Mouse (Mus musculus): ENCODE data around the gene Ppp1r12b. TPM values are rescaled to one million over a fixed set of nuclear protein-coding genes. Genes with fewer than 3 reads are reported as not detected.

The Ppp1r12b gene
- polyA plus RNA-seq, 1 experiment from 2014 or later, result 10.5 TPM

- peak overlapping the region; percentile 42 for H3K4me3 ChIP-seq
- H3K4me1 ChIP-seq (replicated peaks), result peaks cover 8% of the 10 kb centered on the region
- no peaks in the 10 kb centered on the region for H3K9me3 ChIP-seq
- peaks cover 21% of the 10 kb centered on the region for H3K27me3 ChIP-seq
- H3K36me3 ChIP-seq, result no peaks in the 10 kb centered on the region
- H3K9ac ChIP-seq, result peak overlapping the region; percentile 75
- H3K4me2 ChIP-seq, result peak overlapping the region; percentile 77
- peak; percentile 75 for ATAC-seq (ENCODE audit: low read depth)
- H3K27ac ChIP-seq (replicated peaks), result no peak overlapping the region
- 30% methylated on average over 48 of the region's 48 CpGs for WGBS
These were observed 31.6 kb upstream of the Ppp1r12b start for GRCm38 (mm10) chr1:134987173-134987961.

GRCm38 (mm10) chr1:134972920-134973319, 17.2 kb upstream of the Ppp1r12b start:
- Histone ChIP-seq H3K4me1 (replicated peaks) (no peaks in the 10 kb centered on the region), H3K27ac (replicated peaks) (no peak overlapping the region), H3K9ac (no peak overlapping the region), H3K4me2 (no peak overlapping the region), H3K27me3 (no peaks in the 10 kb centered on the region), H3K9me3 (no peaks in the 10 kb centered on the region), H3K36me3 (no peaks in the 10 kb centered on the region), H3K4me3 (no peak overlapping the region)
- 85% methylated on average over 1 of the region's 1 CpGs for WGBS
- no peak for ATAC-seq (ENCODE audit: low read depth)

GRCm38 (mm10) chr1:134965430-134965829, 9.7 kb upstream of the Ppp1r12b start:
- no peak overlapping the region for H3K4me3 ChIP-seq
- ATAC-seq (ENCODE audit: low read depth), result no peak
- no peak overlapping the region for H3K27ac ChIP-seq (replicated peaks)
- H3K9ac ChIP-seq, result no peak overlapping the region
- no peak overlapping the region for H3K4me2 ChIP-seq
- no peaks in the 10 kb centered on the region for H3K36me3 ChIP-seq
- 0 out of 2 replicates have a peak, but pooled peaks cover 5% of the 10 kb centered on the region for H3K27me3 ChIP-seq
- no peaks in the 10 kb centered on the region for H3K9me3 ChIP-seq
- peaks cover 14% of the 10 kb centered on the region for H3K4me1 ChIP-seq (replicated peaks)
- 94% methylated on average over 2 of the region's 2 CpGs for WGBS

GRCm38 (mm10) chr1:134962821-134963220, 7.1 kb upstream of the Ppp1r12b start:
- H3K27me3 ChIP-seq, result 0 out of 2 replicates have a peak, but pooled peaks cover 5% of the 10 kb centered on the region
- WGBS, result 5% methylated on average over 11 of the region's 11 CpGs
- H3K4me3 ChIP-seq, result peak overlapping the region; percentile 71
- peak; percentile 65; the same call in 1 of the 2 replicates for ATAC-seq (ENCODE audit: low read depth)
- H3K36me3 ChIP-seq, result no peaks in the 10 kb centered on the region
- peaks cover 14% of the 10 kb centered on the region for H3K4me1 ChIP-seq (replicated peaks)
- peak overlapping the region; percentile 65 for H3K9ac ChIP-seq
- H3K27ac ChIP-seq (replicated peaks), result no peak overlapping the region
- peak overlapping the region; percentile 69 for H3K4me2 ChIP-seq
- H3K9me3 ChIP-seq, result no peaks in the 10 kb centered on the region

GRCm38 (mm10) chr1:134962053-134962803, 6.5 kb upstream of the Ppp1r12b start, which contains the start of gene Ube2t:
Ube2t (plus strand) TSS chr1:134962565.
- 0 out of 2 replicates have a peak, but pooled peaks cover 5% of the 10 kb centered on the region for H3K27me3 ChIP-seq
- ATAC-seq (ENCODE audit: low read depth), result peak; percentile 100
- 2% methylated on average over 50 of the region's 50 CpGs for whole genome bisulfite sequencing

GRCm38 (mm10) chr1:134960634-134961033, 4.9 kb upstream of the Ppp1r12b start:
- Histone ChIP-seq H3K36me3 (no peaks in the 10 kb centered on the region), H3K4me1 (replicated peaks) (peaks cover 14% of the 10 kb centered on the region), H3K27ac (replicated peaks) (no peak overlapping the region), H3K9ac (no peak overlapping the region), H3K4me3 (no peak overlapping the region), H3K4me2 (no peak overlapping the region), H3K9me3 (no peaks in the 10 kb centered on the region), H3K27me3 (0 out of 2 replicates have a peak, but pooled peaks cover 5% of the 10 kb centered on the region)
- ATAC-seq (ENCODE audit: low read depth), result no peak
- 62% methylated on average over 7 of the region's 7 CpGs for WGBS

More at GRCm38 (mm10) chr1:134962053-134962803, 6.5 kb upstream of the Ppp1r12b start, which contains the start of gene Ube2t:
- Histone ChIP-seq H3K4me3 (peak within 1 kb of the TSS; percentile 71), H3K4me2 (peak within 1 kb of the TSS; percentile 69), H3K4me1 (replicated peaks) (peaks cover 14% of the 10 kb centered on the region), H3K9ac (peak within 1 kb of the TSS; percentile 65), H3K9me3 (no peaks in the 10 kb centered on the region), H3K36me3 (no peaks in the 10 kb centered on the region), H3K27ac (replicated peaks) (no peak within 1 kb of the TSS)

GRCm38 (mm10) chr1:134955050-134955636, 599 bp downstream of the Ppp1r12b start:
- Histone ChIP-seq H3K9ac (peak overlapping the region; percentile 86), H3K4me2 (peak overlapping the region; percentile 86), H3K36me3 (peaks cover 4% of the 10 kb centered on the region; the same call in 1 of the 2 replicates), H3K27ac (replicated peaks) (peak overlapping the region; percentile 95), H3K27me3 (no peaks in the 10 kb centered on the region), H3K9me3 (no peaks in the 10 kb centered on the region), H3K4me3 (peak overlapping the region; percentile 76), H3K4me1 (replicated peaks) (peaks cover 14% of the 10 kb centered on the region)
- WGBS, result 5% methylated on average over 16 of the region's 16 CpGs
- ATAC-seq (ENCODE audit: low read depth), result no peak; the same call in 1 of the 2 replicates

GRCm38 (mm10) chr1:134949946-134950345, 5.8 kb downstream of the Ppp1r12b start:
- Histone ChIP-seq H3K4me3 (no peak overlapping the region), H3K4me1 (replicated peaks) (peaks cover 11% of the 10 kb centered on the region), H3K27me3 (no peaks in the 10 kb centered on the region), H3K9ac (no peak overlapping the region), H3K4me2 (no peak overlapping the region), H3K9me3 (no peaks in the 10 kb centered on the region), H3K27ac (replicated peaks) (no peak overlapping the region), H3K36me3 (peaks cover 10% of the 10 kb centered on the region)
- WGBS, result 92% methylated on average over 3 of the region's 3 CpGs
- ATAC-seq (ENCODE audit: low read depth), result no peak

GRCm38 (mm10) chr1:134947590-134947989, 8.2 kb downstream of the Ppp1r12b start:
- no peak overlapping the region for H3K9ac ChIP-seq
- no peaks in the 10 kb centered on the region for H3K27me3 ChIP-seq
- H3K36me3 ChIP-seq, result peaks cover 10% of the 10 kb centered on the region
- no peak overlapping the region for H3K4me2 ChIP-seq
- WGBS, result 85% methylated on average over 7 of the region's 7 CpGs
- no peak for ATAC-seq (ENCODE audit: low read depth)
- no peaks in the 10 kb centered on the region for H3K9me3 ChIP-seq
- no peak overlapping the region for H3K4me3 ChIP-seq
- H3K4me1 ChIP-seq (replicated peaks), result no peaks in the 10 kb centered on the region
- H3K27ac ChIP-seq (replicated peaks), result no peak overlapping the region

- Histone ChIP-seq H3K36me3 (peaks cover 2% of the 10 kb centered on the region; the same call in 1 of the 2 replicates), H3K27ac (replicated peaks) (no peak overlapping the region), H3K4me1 (replicated peaks) (no peaks in the 10 kb centered on the region), H3K4me2 (no peak overlapping the region), H3K4me3 (no peak overlapping the region), H3K9ac (no peak overlapping the region), H3K9me3 (no peaks in the 10 kb centered on the region), H3K27me3 (no peaks in the 10 kb centered on the region)
- 90% methylated on average over 2 of the region's 2 CpGs for WGBS
- no peak for ATAC-seq (ENCODE audit: low read depth)
These were observed 12.8 kb downstream of the Ppp1r12b start for GRCm38 (mm10) chr1:134942898-134943297.

- no peak for ATAC-seq (ENCODE audit: low read depth)
- H3K9ac ChIP-seq, result no peak overlapping the region
- no peak overlapping the region for H3K27ac ChIP-seq (replicated peaks)
- no peak overlapping the region for H3K4me2 ChIP-seq
- 46% methylated on average over 4 of the region's 4 CpGs for WGBS
- H3K4me1 ChIP-seq (replicated peaks), result no peaks in the 10 kb centered on the region
- H3K4me3 ChIP-seq, result no peak overlapping the region
- H3K36me3 ChIP-seq, result no peaks in the 10 kb centered on the region
- no peaks in the 10 kb centered on the region for H3K9me3 ChIP-seq
- H3K27me3 ChIP-seq, result no peaks in the 10 kb centered on the region
These were observed 14.9 kb downstream of the Ppp1r12b start for GRCm38 (mm10) chr1:134940863-134941262.

- no peak for ATAC-seq (ENCODE audit: low read depth)
- 85% methylated on average over 1 of the region's 1 CpGs for WGBS
- no peaks in the 10 kb centered on the region for H3K27me3 ChIP-seq
These were observed 17.5 kb downstream of the Ppp1r12b start for GRCm38 (mm10) chr1:134938233-134938632.

More at GRCm38 (mm10) chr1:134938233-134938632, 17.5 kb downstream of the Ppp1r12b start:
- no peak overlapping the region for H3K9ac ChIP-seq
- no peak overlapping the region for H3K4me3 ChIP-seq
- H3K36me3 ChIP-seq, result no peaks in the 10 kb centered on the region
- H3K4me1 ChIP-seq (replicated peaks), result no peaks in the 10 kb centered on the region
- H3K9me3 ChIP-seq, result no peaks in the 10 kb centered on the region
- no peak overlapping the region for H3K4me2 ChIP-seq
- H3K27ac ChIP-seq (replicated peaks), result no peak overlapping the region
